Mouse (Mus musculus): Measurements from ENCODE around the gene Gm5431.
"Not testable (repeated sequence)": the region's sequence is repeated elsewhere in the genome, so short reads cannot be mapped to it uniquely, and the experiment has no call there.

The Gm5431 gene

DNA sequence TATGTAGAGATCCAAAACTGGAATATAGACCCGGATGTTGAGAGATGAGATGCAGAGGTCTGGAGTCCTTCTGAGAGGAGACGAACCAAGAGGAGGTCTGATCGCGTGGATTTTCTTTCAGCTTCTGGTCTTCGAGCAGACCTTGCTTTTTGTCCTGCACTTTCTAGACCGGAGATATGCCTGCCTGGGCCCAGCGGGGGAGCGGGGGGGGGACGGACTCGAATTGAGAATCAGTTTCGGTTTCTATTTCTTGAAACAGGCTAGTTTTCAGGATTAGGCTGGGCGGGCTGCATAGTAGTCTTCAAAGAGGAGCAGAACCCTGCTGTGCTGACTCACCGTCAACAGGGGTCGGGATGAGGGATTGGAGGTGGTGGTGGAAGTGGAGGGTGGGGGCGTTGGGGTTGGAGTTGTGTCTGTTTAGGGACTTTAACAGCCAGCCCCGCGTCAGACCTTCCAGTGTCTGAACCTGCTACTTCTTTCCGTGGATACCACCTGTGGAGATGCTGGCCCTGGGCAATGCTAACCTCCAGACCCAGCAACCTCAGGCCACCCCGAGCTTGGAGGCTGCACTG lies 30.7 kb downstream of the Gm5431 start, which contains the start of gene Irgm1:
Gene Irgm1 (minus strand): TSS at position 483 of the 572 bp plus-strand sequence.
- DNase-seq (ENCODE audit: low spot score in 2 of 2): peak; percentile 59 to 65

DNA sequence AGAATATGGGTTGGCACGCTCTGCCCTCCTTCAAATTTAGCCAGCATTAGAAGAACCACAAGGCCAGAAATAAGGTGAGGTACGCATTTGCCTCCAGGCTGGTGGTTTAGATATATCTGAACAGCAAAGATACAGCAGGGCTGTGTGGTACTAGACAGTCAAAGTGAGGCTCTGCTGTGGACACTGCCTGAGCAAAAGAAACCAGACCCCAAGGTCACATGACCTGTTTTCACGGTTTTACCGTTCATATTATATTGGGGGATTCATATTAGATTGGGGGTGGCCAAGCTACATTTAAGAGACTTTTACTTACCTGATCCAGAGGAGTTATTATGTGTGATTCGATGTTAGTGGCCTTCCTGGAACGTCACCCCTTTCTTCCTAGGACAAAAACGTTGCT lies 31.2 kb downstream of the Gm5431 start:
- no peak for DNase-seq (ENCODE audit: low spot score in 2 of 2)

DNA sequence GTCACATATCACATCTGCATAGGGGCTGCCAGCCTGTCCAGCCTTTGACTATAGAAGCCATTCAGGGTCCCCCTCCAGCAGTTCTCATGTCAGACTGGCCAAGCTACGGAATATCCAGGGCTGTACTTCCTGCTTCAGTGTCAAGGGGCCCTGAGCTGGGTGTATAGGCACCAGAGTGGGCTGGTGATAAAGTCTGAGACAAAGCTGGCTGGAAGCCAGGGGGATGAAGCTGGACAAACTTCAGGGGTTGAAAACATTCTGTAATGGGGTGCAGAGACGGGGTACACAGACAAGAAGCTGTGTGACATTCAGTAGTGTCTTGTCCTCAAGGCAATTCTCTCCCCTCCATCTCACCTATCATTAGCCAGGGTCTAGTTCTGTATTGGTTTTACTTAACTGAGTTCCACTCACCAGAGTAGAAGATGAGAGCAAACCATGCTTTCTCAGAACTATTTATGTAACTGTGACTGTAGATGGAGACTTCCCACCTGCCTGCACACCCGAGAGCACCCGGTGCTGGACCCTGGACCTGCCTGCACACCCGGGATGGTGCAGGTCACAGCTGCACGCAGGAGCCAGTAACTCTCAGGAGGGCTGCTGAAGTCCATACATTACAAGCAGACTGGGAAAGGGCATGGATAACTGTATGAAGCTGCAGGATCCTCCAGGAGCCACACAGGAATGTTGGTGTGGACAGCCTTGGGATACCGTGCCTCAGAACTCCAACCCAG lies 32.5 kb downstream of the Gm5431 start:
- DNase-seq (ENCODE audit: low spot score in 2 of 2): no peak

DNA sequence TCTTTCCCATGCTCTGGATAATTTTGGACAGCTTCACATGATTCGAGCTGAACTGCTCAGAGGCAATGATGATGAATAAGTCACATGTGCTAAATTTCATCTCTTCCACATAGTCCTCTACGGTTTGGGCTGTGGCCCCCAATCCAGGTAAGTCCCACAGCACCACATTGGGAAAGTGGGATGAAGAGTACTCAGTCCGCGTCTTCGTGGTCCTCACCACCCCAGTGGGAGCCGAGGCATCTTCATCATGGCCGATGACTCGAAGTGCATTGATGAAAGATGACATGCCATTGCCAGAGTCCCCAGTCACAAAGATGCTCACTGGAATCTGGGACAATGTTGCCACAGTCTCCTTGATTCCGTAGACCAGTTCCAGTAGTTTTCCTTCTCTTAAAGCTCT lies 35.5 kb downstream of the Gm5431 start:
- no peak for DNase-seq (ENCODE audit: low spot score in 2 of 2)

DNA sequence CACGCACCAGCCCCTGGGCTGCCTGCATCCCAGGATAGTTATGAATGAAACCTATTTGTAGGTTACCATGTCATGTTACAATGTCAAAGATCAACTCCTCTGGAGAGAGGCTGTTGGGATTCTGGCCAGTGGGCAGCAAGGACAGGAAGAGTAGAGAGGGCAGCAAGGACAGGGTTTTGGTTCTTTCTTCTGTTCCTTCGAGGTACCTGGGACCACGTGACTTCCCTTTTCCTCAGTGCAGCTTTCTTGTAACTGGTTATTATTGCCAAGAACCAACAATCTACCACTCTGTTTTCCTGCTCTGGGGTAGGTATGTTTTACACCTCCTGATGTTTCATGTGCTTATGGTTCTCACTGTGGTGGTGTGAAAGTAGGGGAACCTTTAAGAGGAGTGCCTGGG lies 38.2 kb downstream of the Gm5431 start:
- DNase-seq (ENCODE audit: low spot score in 2 of 2): no peak

DNA sequence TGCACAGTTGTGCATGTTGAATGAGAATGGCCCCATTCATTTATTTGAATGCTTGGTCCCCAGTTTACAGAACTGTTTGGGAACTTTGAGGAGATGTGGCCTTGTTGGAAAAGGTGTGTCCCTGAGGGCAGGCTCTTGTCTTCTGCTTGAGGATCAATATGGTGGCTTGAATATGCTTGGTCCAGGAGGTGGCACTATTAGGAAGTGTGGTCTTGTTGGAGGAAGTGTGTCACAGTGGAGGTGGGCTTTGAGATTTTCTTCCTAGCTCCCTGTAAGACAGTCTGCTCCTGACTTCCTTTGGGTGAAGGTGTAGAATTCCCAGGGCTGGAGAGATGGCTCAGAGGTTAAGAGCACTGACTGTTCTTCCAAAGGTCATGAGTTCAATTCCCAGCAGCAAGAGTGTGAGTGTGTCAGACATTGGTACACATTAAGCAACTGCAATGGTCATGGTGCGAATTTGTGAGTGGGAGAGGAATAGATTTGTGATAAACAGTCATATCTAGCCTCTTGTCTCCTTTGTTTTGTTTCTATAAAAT lies 39.2 kb downstream of the Gm5431 start:
- no peak for DNase-seq (ENCODE audit: low spot score in 2 of 2)

DNA sequence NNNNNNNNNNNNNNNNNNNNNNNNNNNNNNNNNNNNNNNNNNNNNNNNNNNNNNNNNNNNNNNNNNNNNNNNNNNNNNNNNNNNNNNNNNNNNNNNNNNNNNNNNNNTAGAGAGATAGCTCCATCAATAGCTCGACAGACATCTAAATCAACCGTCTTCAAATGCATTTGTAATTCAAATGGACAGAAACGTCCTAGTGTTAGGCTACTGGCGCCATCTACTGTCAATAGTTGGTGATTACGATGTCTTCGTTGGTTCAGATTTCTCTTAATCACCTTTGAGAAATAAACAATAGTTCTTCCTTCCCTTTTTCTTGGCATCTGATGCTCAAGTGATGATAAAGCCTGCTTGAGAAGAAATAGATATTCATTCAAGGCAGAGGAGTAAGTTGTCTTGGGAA lies 43.0 kb downstream of the Gm5431 start:
- no peak for DNase-seq (ENCODE audit: low spot score in 2 of 2)

DNA sequence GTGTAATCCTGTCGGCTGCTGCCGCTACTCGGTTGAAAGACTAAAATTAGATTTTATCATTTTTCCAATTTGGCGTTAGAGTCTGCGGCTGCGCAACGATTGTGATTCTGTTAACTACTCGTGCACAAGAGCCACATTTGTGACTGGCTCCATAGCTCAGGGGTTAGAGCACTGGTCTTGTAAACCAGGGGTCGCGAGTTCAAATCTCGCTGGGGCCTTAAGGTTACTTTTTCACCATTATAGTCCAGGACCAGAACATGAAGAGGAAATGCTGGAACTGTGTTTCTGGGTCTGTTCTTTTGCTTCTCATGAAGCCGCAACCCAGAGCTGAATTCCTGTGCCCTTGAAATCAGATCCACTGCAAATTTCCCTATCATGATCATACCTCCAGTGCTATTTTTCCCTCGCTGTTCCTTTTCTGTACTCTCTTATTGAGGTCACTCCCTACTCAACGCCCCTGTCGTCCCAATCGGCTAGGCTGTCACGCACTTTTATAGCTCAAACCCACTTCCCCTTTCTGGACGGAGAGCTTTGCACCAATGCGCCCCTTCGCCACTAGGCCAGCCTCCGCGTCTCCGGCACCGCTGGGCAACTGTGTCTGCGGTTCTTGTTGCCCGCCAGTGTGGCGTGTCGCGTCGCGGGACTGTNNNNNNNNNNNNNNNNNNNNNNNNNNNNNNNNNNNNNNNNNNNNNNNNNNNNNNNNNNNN lies 48.4 kb downstream of the Gm5431 start:
- peak; percentile 85 to 92 for DNase-seq (ENCODE audit: low spot score in 2 of 2)

DNA sequence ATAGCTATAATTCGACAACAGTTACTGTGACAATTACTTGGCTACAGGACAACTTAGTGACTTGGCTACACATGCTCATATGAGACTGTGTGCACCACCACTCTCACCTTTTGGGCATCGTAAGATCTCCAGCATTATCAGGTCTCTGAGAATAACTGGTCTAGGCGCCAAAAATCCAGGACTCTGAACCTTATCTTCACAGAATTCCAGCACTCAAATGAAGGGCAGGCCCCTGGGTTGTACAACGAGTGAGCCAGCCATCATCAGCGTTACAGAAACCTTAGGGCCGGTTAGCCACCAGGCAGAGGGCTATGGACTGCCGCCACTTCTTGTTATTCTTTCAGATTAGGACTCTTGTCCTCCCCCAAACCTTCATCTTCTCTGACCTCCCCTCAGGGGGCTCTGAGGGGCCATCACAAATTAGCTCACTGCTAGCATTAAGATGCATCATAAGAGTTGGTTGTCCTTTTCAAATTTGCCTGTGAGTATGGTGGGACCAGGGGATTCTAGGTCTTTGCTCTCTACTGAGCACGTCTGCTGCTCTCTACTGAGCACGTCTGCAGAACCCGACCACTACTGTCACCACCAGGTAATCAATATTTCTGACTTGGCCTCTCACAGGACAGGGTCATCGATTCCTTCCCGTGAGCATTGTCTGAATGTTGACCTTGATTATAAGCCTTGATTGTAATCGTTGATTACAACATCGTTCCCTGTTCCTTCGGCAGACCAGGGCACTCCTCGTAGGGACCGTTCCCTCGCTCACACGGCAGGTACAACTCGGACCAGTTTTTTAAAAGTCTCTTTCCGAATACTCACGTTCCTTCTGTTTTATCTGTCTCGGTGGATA lies 49.2 kb downstream of the Gm5431 start:
- no peak for DNase-seq (ENCODE audit: low spot score in 2 of 2)

DNA sequence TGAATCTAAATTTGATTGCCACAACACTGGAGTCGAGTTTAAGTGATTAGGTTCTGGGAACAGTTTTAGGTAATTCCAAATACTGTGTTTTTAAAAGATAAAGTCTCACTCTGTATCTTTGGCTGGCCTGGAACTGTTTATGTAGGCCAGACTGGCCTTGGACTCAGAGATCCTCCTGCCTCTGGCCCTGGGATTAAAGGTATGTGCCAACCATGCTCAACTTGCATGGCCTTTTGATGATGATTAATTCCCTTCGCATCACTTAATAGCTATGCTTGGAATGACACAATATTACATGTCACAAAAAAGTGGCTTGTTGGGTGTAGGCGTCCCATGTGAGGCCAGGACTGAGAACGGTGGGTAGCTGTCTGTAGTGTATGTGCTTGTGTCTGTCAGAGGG lies 49.8 kb downstream of the Gm5431 start:
- no peak for DNase-seq (ENCODE audit: low spot score in 2 of 2)

DNA sequence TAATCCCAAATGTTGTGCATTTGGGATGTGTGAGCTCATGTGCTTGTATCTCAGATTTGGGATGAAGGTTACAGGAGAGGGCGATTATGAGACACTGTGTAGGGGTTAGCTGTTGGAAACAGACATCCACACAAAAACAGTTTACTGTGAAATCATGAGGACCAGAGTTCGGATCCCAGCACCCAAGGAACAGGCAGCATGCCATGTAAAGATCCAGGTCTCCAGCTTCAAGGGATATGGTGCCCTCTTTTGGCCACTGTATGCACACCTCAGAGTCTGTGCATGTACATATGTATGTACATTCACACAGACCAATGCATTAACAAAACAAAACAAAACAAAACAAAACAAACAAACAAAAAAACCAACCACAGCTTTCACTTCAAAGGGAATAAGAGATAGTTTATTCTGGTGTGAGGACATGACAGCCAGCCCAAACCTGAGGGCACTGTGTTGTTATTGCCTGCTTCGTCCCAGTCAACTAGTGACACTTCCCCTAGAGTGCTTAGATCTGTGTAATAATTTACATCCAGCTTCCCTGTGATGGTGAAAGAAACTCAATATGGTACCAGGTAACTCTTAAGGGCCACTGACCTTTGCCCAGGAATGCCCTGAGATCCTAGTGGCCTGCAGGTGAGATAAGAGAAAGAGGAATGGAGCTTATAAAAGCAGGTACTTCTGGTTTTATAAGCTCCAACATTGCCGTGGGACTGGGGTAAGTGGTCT lies 50.6 kb downstream of the Gm5431 start:
- DNase-seq (ENCODE audit: low spot score in 2 of 2): no peak

DNA sequence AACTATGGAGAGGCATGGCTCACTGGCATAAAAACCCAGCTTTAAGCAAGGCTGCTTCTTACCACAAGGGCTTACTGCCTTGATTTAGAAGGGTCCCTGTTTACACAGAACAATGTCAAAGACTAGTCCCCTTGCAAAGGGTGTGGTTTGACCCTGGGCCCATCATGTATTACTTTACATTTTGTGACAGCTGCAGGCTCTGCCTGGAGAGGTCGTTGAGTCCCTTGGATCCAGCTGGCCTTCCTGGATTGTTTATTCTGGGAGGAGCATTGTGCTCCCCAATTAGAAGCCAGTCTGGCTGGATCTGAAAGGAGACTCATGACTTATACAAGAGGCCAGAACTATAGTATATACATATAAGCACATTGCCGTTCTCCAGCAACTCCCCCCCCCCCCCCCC lies 51.8 kb downstream of the Gm5431 start:
- DNase-seq (ENCODE audit: low spot score in 2 of 2): no peak

DNA sequence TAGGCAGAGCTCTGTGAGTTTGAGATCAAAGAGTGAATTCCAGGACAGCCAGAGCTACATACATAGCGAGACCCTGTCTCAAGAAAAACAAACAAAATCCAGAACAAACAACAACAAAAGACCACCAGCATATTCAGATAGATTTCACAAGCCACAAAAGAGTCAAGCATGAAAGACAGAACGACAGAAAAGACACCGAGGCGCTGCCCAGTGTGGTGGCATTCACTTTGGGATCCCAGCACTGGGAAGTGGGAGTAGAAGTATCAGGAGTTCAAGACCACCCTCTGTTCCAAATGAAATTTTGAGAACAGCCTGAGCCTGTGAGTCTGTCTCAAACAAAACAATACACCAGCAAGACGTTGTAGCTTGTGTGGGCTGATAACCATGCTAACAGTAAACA lies 55.1 kb downstream of the Gm5431 start:
- no peak for DNase-seq (ENCODE audit: low spot score in 2 of 2)

DNA sequence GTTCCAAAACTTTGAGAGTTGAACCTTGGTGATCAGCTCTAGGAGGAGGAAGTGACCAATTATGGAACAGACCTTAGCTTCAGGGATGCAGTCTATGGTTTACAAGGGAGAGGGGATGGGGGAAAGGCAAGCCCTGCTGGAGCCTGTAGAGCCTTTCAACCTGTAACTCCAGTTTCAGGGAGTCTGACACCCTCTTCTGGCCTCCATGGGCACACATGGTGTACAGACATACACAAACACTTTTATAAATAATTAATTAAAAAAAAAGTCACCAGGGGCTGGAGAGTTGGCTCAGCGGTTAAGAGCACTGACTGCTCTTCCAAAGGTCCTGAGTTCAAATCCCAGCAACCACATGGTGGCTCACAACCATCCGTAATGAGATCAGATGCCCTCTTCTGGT lies 55.7 kb downstream of the Gm5431 start:
- DNase-seq (ENCODE audit: low spot score in 2 of 2): not testable (repeated sequence)

DNA sequence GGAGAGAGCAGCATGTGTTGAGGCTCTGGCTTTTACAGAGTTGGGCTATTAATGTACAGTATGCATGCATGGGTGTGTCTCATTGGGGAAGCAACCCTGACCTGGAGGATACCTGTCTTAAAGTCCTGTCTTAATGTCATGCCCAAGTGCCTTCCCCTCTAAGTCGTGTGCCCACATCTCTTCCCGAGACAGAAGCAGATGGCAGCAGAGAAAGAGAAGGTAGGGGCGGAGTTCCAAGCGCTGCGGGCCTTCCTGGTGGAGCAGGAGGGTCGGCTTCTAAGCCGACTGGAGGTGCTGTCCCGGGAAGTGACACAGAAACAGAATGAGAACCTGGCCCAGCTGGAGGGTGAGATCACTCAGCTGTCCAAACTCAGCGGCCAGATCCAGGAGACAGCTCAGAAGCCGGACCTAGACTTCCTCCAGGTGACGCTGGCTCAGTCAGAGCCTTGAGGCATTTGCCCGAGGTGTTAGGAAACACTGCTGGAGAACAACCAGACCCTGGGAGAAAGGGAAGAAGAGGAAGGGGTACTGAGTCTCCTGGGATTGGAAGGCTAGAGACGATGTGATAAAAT lies 56.7 kb downstream of the Gm5431 start:
- DNase-seq (ENCODE audit: low spot score in 2 of 2): no peak

DNA sequence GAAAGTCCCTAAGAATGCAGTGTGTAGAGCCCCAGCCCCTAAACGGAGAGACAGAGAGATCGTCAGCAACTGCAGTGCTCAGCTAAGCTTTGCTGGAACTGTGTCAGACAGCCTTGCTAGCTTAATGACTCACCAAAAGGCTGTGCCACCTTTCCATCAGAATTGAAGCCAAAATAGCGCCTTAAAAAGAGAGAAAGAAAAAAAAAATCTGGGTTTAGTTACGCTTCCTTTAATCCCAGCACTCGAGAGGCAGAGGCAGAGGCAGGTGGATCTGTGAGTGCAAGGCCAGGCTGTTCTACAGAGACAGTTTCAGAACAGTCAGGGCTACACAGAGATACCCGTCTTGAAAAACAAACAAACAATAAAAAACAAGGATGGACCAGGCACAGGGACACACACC lies 57.7 kb downstream of the Gm5431 start:
- no peak for DNase-seq (ENCODE audit: low spot score in 2 of 2)

DNA sequence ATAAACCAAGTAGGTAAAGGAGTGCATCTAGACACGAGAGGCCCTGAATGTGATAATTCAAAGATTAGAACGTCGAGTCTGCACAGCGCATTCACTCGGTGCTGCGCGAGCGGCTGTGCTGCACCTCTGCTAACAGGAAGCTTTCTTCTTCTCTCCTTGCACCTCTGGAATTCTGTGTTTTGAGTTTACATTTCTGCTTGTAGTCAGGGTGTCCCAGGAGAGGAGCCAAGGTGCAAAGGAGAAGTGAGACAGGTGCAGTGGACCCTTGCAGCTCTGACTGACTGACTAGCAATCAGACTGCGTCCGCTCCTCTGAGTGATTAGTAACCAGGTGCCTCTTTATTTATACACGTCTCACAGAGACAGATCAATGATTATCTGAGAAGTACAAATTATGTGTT lies 58.8 kb downstream of the Gm5431 start:
- no peak for DNase-seq (ENCODE audit: low spot score in 2 of 2)

DNA sequence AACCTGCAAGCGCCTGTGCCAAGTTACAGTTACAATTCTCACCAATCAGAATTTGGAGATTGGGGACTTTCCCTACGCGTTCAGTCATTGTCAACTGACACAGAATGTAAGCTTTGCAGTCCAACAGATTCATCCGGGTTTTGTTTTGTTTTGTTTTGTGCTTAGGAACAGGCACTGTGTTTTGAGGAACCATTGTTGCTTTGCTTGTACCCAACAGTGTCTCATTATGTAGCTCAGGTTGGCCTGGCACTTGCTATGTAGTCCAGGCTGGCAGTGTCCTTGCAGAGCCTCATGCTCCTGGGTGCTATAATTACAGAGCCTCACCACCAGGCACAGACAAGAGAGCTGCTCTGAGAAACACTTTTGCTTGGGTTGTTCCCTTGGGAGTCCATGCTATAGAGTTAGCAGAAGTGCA lies 59.6 kb downstream of the Gm5431 start:
- no peak for DNase-seq (ENCODE audit: low spot score in 2 of 2)

DNA sequence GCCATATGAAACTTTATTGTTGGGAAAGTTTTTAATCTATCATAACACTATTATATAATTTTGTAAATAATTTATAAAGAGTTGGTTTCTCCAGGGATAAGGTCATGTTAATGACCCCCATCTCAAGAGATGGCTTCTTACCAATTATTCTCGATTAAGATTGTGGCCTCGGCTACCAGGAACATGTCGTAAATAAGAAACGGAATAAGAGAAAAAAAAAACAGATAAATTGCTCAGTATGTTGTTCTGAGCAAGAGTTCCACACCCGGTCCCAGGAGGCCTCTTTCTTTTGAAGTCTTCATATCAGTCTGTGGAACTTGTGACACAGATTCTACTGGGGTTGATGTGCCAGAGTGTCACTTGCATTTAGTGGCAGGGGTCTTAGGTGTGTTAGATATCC lies 60.8 kb downstream of the Gm5431 start:
- DNase-seq (ENCODE audit: low spot score in 2 of 2): no peak

DNA sequence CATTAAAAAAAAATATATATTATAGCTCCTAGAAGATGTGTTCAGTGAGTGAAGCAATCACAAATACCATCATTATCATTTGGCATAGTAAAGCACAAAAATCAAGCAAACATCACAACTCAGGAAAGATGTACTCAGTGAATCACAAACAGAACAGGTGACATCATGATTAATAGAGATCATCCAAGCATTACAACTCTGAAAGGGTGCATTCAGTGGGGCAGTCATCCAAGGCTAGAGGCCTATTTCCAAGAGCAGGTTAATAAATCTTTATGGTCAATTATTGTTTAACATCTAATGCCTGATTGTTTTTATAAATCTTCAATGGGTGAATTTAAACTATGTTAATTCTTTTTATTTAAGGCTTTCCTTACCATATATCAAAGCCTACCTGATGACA lies 61.2 kb downstream of the Gm5431 start:
- DNase-seq (ENCODE audit: low spot score in 2 of 2): no peak
